Mouse (Mus musculus) heart, embryonic 10.5 days (tissue): Measurements from ENCODE around the gene Stx1b. TPM values are rescaled to one million over a fixed set of nuclear protein-coding genes. Genes with fewer than 3 reads are reported as not detected.

Experiments used
- DNase-seq: peaks from one replicate; pipeline ENCODE4 v3.0.0-alpha.2; 2017; ENCODE audit warnings: low spot score
- H3K27ac ChIP-seq: fragments of 300-500 bp; sonication (generic); 2 replicates; pipeline ENCODE4 v1.5.1; 2016; ENCODE audit warnings: mild to moderate bottlenecking
- H3K27me3 ChIP-seq: fragments of 300-500 bp; sonication (generic); 2 replicates; pipeline ENCODE4 v1.6.1; 2016; ENCODE audit warnings: mild to moderate bottlenecking; ENCODE audit not compliant: poor library complexity, insufficient read depth, severe bottlenecking
- H3K36me3 ChIP-seq: fragments of 300-500 bp; sonication (generic); 2 replicates; pipeline ENCODE4 v1.6.1; 2016; ENCODE audit warnings: mild to moderate bottlenecking, moderate library complexity
- H3K4me1 ChIP-seq: fragments of 300-500 bp; sonication (generic); 2 replicates; pipeline ENCODE4 v1.6.1; 2016; ENCODE audit warnings: mild to moderate bottlenecking
- H3K4me3 ChIP-seq: fragments of 300-500 bp; sonication (generic); 2 replicates; pipeline ENCODE4 v1.5.1; 2016; ENCODE audit warnings: mild to moderate bottlenecking, moderate library complexity
- H3K9me3 ChIP-seq: fragments of 300-500 bp; sonication (generic); 2 replicates; pipeline ENCODE4 v1.6.1; 2016; ENCODE audit warnings: mild to moderate bottlenecking, moderate library complexity
- WGBS: fragments of 180-500 bp; shearing (Covaris S2); methylation state at CpG from one replicate; pipeline ENCODE4 v1.1.7; 2016; 5-methylcytosine and 5-hydroxymethylcytosine counted together
- polyA plus RNA-seq: library from polyadenylated mRNA; unstranded; fragments of >200 nt; fragmentation: Nextera tagmentation; extraction: Ambion mirVana; gene quantifications from 2 replicates; pipeline ENCODE4 v1.2.1, GENCODE M21; 2016

The Stx1b gene
- 1.1 and 3.2 TPM in 2 replicates for polyA plus RNA-seq

DNA sequence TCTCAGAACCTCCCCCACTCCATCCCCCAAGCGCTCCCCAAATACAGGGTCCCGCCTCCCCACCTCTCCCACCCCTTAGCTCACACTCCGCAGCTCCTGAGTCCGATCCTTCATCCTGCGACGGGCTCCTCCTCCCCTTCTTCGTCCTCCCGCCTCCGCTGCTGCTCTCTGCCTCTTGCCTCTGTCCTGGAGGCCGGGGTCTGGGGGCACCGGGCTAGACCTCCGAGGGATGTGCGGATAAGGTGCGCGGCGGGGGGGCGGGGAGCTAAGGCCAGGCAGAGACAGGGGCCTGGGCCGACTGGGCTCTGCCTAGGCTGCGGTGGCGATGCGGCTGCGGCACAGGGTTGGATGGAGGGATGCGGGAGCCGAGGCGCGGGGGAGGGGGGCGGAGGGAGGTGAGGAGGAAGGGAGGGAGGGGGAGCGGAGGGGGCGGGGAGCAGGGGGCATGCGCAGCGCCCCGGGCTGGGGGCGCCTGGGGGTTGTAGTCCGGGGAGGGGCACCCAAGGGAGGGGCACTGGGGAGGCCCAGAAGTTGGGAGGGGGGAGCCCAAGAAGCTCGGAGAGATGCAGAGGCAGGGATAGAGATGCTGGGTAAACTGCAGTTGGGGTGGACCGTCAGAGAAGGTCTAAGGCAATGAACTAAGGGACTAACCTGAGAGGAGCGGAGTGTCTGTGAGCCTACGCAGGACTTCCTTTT, at the start of gene Stx1b, which contains the start of gene Stx4a:
TSS of gene Stx1b (minus strand) at position 374 of the 696 bp plus-strand sequence.
TSS of gene Stx4a (plus strand) at position 119 of the 696 bp plus-strand sequence.
- Histone ChIP-seq H3K9me3 (no peaks in the 10 kb centered on the region), H3K4me3 (peak within 1 kb of the TSS; percentile 72), H3K27me3 (no peaks in the 10 kb centered on the region; the same call in 1 of the 2 replicates), H3K4me1 (peaks cover 27% of the 10 kb centered on the region), H3K36me3 (no peaks in the 10 kb centered on the region), H3K27ac (peak within 1 kb of the TSS; percentile 84)
- WGBS: 4% methylated on average over 34 of the region's 38 CpGs
- DNase-seq: no peak

DNA sequence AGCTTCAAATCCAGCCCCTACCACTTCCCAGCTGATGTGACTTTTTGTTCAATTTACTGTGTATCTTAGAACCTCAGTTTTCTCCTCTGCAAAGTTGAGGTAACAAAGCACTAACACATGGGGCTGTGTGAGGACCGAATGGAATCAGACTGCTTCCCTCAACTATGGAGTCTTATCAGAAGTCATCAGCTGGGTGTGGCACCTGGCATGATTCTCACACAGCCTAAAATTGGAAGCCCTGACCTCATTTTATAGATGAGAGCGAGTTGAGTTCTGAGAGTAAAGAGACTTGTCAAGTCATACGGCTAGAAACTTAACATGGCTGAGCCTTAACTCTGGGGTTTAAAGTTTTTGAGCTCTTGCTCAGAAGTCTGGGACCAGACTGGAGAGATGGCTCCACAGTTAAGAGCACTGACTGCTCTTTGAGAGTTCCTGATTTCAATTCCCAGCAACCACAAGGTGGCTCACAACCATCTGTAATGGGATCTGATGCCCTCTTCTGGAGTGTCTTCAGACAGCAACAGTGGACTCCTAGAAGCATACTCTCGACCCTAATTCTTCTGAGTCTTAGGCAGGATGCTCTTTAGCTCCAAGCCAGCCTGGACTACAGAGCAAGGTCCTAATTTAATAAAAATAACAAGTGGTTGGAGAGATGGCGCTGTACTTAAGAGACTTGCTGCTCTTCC, 45.9 kb upstream of the Stx1b start:
- no peak for DNase-seq
- Histone ChIP-seq H3K27ac (no peak overlapping the region), H3K27me3 (no peaks in the 10 kb centered on the region), H3K4me1 (peaks cover 11% of the 10 kb centered on the region), H3K36me3 (peaks cover 53% of the 10 kb centered on the region), H3K9me3 (no peaks in the 10 kb centered on the region), H3K4me3 (no peak overlapping the region)
- WGBS: 81% methylated on average over 5 of the region's 5 CpGs

- Histone ChIP-seq H3K4me3 (no peak overlapping the region), H3K4me1 (peaks cover 7% of the 10 kb centered on the region), H3K36me3 (peaks cover 55% of the 10 kb centered on the region), H3K9me3 (no peaks in the 10 kb centered on the region), H3K27me3 (no peaks in the 10 kb centered on the region), H3K27ac (no peak overlapping the region)
- DNase-seq: no peak
- 85% methylated on average over 3 of the region's 3 CpGs for WGBS
Measured at GRCm38 (mm10) chr7:127869149-127869810, 44.9 kb upstream of the Stx1b start.

GRCm38 (mm10) chr7:127867641-127868040, 43.3 kb upstream of the Stx1b start:
- no peaks in the 10 kb centered on the region for H3K27me3 ChIP-seq
- peaks cover 51% of the 10 kb centered on the region for H3K36me3 ChIP-seq
- DNase-seq: no peak
- WGBS: 94% methylated on average over 18 of the region's 18 CpGs
- H3K9me3 ChIP-seq: no peaks in the 10 kb centered on the region
- no peak overlapping the region for H3K27ac ChIP-seq
- no peak overlapping the region for H3K4me3 ChIP-seq
- H3K4me1 ChIP-seq: no peaks in the 10 kb centered on the region

DNA sequence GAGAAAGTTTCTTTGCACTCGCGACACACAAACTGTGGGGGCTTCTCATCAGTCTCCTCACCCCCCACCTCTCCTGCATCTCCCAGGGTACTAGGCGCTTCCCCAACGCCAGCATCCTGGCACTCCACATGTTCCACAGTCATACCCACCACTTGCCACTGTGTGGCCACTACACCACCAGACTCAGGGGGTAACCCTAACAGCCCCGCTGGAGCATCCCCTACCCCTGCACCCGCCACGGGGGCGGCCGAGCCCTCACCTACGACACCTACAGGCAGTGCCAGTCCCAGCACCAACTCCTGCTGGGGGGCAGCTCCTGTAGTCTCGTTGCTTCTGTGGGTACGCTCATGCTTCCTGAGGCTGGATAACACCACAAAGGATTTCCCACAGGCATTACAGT, 42.1 kb upstream of the Stx1b start:
- Histone ChIP-seq H3K4me1 (no peaks in the 10 kb centered on the region), H3K36me3 (peaks cover 43% of the 10 kb centered on the region), H3K27ac (no peak overlapping the region), H3K27me3 (no peaks in the 10 kb centered on the region), H3K4me3 (no peak overlapping the region), H3K9me3 (no peaks in the 10 kb centered on the region)
- no peak for DNase-seq
- 95% methylated on average over 12 of the region's 12 CpGs for WGBS

DNA sequence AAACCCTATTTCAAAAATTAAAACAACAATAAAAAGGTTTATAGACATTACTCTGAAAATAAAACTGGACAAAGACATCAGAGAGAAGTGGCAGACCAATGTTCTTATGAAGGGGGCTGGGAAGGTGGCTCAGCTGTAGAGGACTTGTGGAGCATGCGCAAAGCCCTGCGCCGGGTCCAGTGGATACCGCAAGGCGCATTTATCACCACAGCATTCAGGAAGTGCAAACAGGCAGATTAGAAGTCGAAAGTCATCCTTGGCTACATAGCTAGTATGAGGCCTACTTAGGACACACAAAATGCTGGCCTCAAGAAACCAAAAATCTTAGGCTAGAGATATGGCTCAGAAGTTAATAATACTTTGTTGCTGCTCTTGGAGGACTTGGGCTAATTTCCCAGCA, 33.9 kb upstream of the Stx1b start:
- no peak overlapping the region for H3K27ac ChIP-seq
- no peaks in the 10 kb centered on the region for H3K27me3 ChIP-seq
- H3K9me3 ChIP-seq: no peaks in the 10 kb centered on the region
- 80% methylated on average over 6 of the region's 6 CpGs for WGBS
- H3K36me3 ChIP-seq: no peaks in the 10 kb centered on the region
- H3K4me3 ChIP-seq: no peak overlapping the region
- H3K4me1 ChIP-seq: no peaks in the 10 kb centered on the region
- no peak for DNase-seq

DNA sequence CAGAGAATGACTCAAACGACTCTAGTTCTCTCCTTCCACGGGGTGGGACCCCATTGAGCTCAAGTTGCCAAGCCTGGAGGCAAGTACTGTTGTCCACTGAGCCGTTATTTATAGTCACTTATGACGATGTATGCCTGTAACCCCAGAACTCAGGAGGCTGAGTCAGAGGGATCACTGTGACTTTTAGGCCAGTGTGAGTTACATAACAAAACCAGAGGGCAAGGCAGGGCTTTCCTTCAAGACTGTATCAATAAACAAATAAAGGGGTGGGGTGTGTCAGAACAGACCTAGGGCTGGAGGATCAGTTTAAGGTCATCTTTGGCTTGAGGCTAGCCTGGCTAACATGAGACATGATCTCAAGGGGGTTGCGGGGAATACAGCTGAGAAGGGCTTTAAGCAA, 26.6 kb upstream of the Stx1b start:
- Histone ChIP-seq H3K4me3 (no peak overlapping the region), H3K27ac (no peak overlapping the region), H3K27me3 (no peaks in the 10 kb centered on the region), H3K36me3 (peaks cover 30% of the 10 kb centered on the region), H3K4me1 (0 out of 2 replicates have a peak, but pooled peaks cover 5% of the 10 kb centered on the region), H3K9me3 (no peaks in the 10 kb centered on the region)
- no peak for DNase-seq
- WGBS: 70% methylated on average over 5 of the region's 5 CpGs

DNA sequence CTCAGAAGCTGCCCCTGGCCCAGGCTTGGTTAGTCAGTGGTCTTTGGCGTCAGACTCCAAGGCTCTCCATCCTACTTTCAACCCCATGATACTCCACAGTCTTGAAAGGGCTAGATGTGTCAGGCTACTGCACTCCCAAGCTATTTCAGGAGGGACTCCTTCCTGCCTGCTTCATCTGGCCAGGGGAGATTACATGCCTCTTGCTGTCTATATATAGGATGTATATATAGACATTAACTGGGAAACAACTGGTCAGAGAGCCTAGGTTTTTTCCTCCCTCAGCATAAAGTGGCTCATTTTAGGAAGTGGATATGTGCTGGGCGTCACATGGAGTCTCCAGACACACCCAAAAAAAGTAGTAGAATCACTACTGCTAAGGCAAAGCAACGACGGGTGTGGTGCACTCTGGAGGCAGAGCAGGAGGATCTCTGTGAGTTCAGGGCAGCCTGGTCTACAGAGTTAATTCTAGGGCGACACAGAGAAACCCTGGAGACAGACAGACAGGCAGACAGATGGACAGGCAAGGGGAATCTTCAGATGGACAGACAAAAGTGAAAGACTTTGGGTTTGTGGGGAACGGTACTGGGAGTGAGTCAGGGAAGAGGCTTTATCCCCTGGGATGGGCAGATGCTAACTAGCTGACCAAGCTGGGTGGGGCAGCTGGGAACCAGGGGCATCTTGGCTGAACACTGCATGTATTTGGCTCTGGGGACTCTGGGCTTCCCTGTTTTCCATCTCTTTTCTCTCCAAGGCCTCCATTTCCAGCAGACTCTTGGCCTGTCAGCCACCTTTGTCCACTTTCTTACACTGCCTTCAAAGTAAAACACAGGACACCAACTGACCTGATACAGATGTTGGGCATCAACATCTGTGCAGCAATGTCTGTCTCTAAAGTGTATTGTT, 25.9 kb upstream of the Stx1b start:
- no peak for DNase-seq
- Histone ChIP-seq H3K4me1 (0 out of 2 replicates have a peak, but pooled peaks cover 5% of the 10 kb centered on the region), H3K27me3 (no peaks in the 10 kb centered on the region), H3K36me3 (peaks cover 36% of the 10 kb centered on the region), H3K9me3 (no peaks in the 10 kb centered on the region), H3K4me3 (no peak overlapping the region), H3K27ac (no peak overlapping the region)
- WGBS: 67% methylated on average over 6 of the region's 6 CpGs

DNA sequence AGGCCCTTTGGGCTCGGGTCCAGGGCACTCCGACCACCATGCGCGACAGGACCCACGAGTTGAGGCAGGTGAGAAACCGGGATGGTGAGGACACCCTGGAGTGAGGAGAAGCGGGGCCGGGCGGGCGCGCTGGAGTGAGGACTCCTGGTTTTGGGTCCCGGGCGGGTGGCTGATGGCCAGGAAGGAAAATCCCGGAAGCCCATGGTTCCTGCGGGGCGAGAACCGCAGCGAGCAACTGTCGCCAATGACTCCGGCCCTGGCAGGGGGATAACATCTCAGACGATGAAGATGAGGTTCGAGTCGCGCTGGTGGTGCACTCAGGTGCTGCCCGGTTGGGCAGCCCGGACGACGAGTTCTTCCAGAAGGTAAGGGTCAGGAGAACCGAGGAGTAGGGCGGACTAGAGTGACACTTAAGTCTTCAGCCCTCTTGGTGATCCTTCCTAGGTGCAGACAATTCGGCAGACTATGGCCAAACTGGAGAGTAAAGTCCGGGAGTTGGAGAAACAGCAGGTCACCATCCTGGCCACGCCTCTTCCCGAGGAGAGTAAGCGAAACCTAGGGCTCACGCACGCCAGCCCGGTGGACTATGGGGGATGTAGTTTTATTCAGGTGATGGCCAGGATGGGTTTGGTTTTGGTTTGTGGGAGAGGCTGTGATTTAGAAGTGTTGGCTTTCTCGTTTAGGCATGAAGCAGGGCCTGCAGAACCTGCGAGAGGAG, 17.8 kb upstream of the Stx1b start:
- peak; percentile 94 for DNase-seq
- Histone ChIP-seq H3K9me3 (no peaks in the 10 kb centered on the region), H3K27ac (peak overlapping the region; percentile 93), H3K27me3 (no peaks in the 10 kb centered on the region), H3K4me1 (peaks cover 14% of the 10 kb centered on the region), H3K4me3 (peak overlapping the region; percentile 81), H3K36me3 (peaks cover 38% of the 10 kb centered on the region)
- under 1% methylated on average over 40 of the region's 40 CpGs for WGBS

DNA sequence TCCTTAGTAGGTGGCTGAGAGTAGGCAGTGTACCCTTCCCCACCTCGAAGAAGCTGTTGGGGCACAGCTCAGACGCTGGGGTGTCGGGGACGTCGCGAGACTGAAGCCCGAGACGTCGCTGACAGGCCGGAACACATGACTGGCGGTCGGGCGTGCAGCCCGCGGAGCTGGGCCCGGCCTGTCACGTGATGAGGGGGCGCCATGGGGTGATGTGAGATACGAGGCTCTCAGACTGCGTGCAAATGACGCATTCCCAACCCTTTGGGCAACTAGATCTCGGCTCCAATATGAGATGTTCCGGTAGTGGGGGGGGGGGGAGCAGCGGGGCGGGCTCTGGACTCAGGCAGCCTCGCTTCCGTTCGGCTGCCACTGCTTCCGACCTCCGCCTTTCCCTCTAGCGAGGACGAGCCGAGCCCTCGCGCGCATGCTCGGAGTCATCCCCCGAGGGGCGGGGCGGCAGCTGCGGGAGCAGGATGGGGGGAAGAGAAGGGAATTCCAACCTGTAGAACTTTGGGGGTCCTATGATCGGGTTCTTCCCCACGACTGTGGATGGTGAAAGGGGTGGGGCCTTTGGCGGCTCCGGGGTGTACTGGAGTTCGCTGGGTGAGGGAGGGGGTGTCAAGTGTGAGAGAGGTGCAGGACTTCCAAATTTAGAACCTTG, 17.1 kb upstream of the Stx1b start:
- DNase-seq: peak; percentile 96
- Histone ChIP-seq H3K36me3 (peaks cover 31% of the 10 kb centered on the region), H3K4me1 (peaks cover 14% of the 10 kb centered on the region), H3K9me3 (no peaks in the 10 kb centered on the region), H3K27ac (peak overlapping the region; percentile 93), H3K4me3 (peak overlapping the region; percentile 81), H3K27me3 (no peaks in the 10 kb centered on the region)
- under 1% methylated on average over 46 of the region's 46 CpGs for WGBS

DNA sequence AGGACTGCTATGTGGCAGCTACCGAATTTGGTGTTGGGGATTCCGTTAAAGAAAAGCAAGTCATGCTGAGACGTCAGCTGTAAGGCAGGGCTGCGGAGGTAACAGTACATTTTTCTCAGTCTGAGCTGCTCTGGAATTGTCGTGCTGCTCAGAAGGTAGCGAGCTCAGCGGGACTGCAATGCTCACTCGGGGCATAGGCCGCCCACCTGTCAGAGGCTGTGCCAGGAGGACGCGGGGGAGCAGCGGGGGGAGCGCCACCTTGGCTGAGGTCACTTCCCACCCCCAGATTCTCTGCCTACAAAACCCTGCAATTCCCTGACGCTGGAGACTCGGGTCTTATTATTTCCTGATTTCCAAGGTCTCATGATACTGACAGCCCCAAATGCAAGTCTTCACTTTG, 16.5 kb upstream of the Stx1b start:
- Histone ChIP-seq H3K27ac (peak overlapping the region; percentile 93), H3K4me1 (peaks cover 14% of the 10 kb centered on the region), H3K36me3 (peaks cover 25% of the 10 kb centered on the region), H3K4me3 (peak overlapping the region; percentile 81), H3K9me3 (no peaks in the 10 kb centered on the region), H3K27me3 (no peaks in the 10 kb centered on the region)
- peak; percentile 83 for DNase-seq
- whole genome bisulfite sequencing: 5% methylated on average over 15 of the region's 15 CpGs
